Mouse (Mus musculus) lung, adult 2 months (tissue): ENCODE measurements around the gene Gm10840.

Source experiments
- CTCF ChIP-seq: fragments of 200-500 bp; IDR thresholded peaks from 2 replicates; pipeline ENCODE4 v1.5.1; 2011; ENCODE audit warnings: mild to moderate bottlenecking, low read length, control low read depth; ENCODE audit not compliant: insufficient read depth
- POLR2A ChIP-seq: fragments of 200-500 bp; IDR thresholded peaks from 2 replicates; pipeline ENCODE4 v1.6.1; 2011; ENCODE audit warnings: low read depth, mild to moderate bottlenecking, control low read depth, low read length, borderline replicate concordance; ENCODE audit errors: extremely low read depth

- TF ChIP-seq CTCF (no peak), POLR2A (no peak)
Observed at GRCm38 (mm10) chr11:106174372-106174771, 13.7 kb downstream of the Gm10840 start.
